Mouse (Mus musculus): Measurements from ENCODE around the gene Thegl. TPM values are rescaled to one million over a fixed set of nuclear protein-coding genes. Genes with fewer than 3 reads are reported as not detected.
"Not testable (repeated sequence)": the region's sequence is repeated elsewhere in the genome, so short reads cannot be mapped to it uniquely, and the experiment has no call there.

The Thegl gene
- total RNA-seq (2021): not detected
- long read RNA-seq, experiment 1: 0 reads
- long read RNA-seq, experiment 2: 0 reads

- intact Hi-C loops (cut with DNase I): loop anchor here (10.0 kb wide), 1 partner anchor 159 kb away; no protein-coding TSS in a partner anchor
- H3K4me3 ChIP-seq: peak within 1 kb of the TSS; percentile 70
- DNase-seq: peak; percentile 91
Measured at GRCm38 (mm10) chr5:77015544-77016482, at the start of gene Thegl. Thegl (plus strand) TSS chr5:77016023.

GRCm38 (mm10) chr5:76969250-76969649 is 46.6 kb upstream of the Thegl start:
- DNase-seq: no peak
- intact Hi-C loops (cut with DNase I): no loop called here
- TF ChIP-seq CTCF (IDR thresholded peaks at IDR 0.05): no peak
- Histone ChIP-seq H3K27ac (no peak overlapping the region), H3K4me3 (no peak overlapping the region)

More at GRCm38 (mm10) chr5:77015544-77016482, at the start of gene Thegl:
- H3K27ac ChIP-seq: no peak within 1 kb of the TSS
- TF ChIP-seq CTCF (IDR thresholded peaks at IDR 0.05): no peak

- DNase-seq; intact Hi-C loops (cut with DNase I); H3K27ac ChIP-seq; H3K4me3 ChIP-seq: not testable (repeated sequence)
Measured at GRCm38 (mm10) chr5:76971115-76971514, 44.7 kb upstream of the Thegl start.

- no peak for TF ChIP-seq CTCF (IDR thresholded peaks at IDR 0.05)
- Histone ChIP-seq H3K4me3 (peak overlapping the region; percentile 94), H3K27ac (peak overlapping the region; percentile 98; the same call in 1 of the 2 replicates)
- no peak for DNase-seq
- intact Hi-C loops (cut with DNase I): no loop called here
Measured at GRCm38 (mm10) chr5:76973488-76973887, 42.3 kb upstream of the Thegl start.

GRCm38 (mm10) chr5:76974207-76974553 is 41.6 kb upstream of the Thegl start:
- H3K4me3 ChIP-seq: peak overlapping the region; percentile 94
- intact Hi-C loops (cut with DNase I): loop anchor here (2.0 kb wide), 1 partner anchor 69 kb away; the partner anchor contains the start of gene Aasdh
- H3K27ac ChIP-seq: peak overlapping the region; percentile 98
- DNase-seq: peak; percentile 24
- TF ChIP-seq CTCF (IDR thresholded peaks at IDR 0.05): no peak

- peak within 1 kb of the TSS; percentile 94 for H3K4me3 ChIP-seq
- TF ChIP-seq CTCF (IDR thresholded peaks at IDR 0.05): no peak
- intact Hi-C loops (cut with DNase I): loop anchor here (2.0 kb wide), 1 partner anchor 70 kb away; the partner anchor contains the start of gene Aasdh
- peak within 1 kb of the TSS; percentile 98 for H3K27ac ChIP-seq
- peak; percentile 92 for DNase-seq
Measured at GRCm38 (mm10) chr5:76974554-76975285, 41.1 kb upstream of the Thegl start, which contains the start of gene Srp72. Srp72 (plus strand) TSS chr5:76974683.

GRCm38 (mm10) chr5:76975736-76976135 is 40.1 kb upstream of the Thegl start:
- Histone ChIP-seq H3K4me3 (peak overlapping the region; percentile 94), H3K27ac (peak overlapping the region; percentile 98; the same call in 1 of the 2 replicates)
- intact Hi-C loops (cut with DNase I): loop anchor here (2.0 kb wide), 1 partner anchor 71 kb away; the partner anchor contains the start of gene Aasdh
- no peak for TF ChIP-seq CTCF (IDR thresholded peaks at IDR 0.05)
- no peak for DNase-seq

GRCm38 (mm10) chr5:76984015-76984414 is 31.8 kb upstream of the Thegl start:
- Histone ChIP-seq H3K27ac (no peak overlapping the region), H3K4me3 (no peak overlapping the region)
- no peak for TF ChIP-seq CTCF (IDR thresholded peaks at IDR 0.05)
- intact Hi-C loops (cut with DNase I): loop anchor here (10.0 kb wide), 1 partner anchor 341 kb away; no protein-coding TSS in a partner anchor
- no peak for DNase-seq

- intact Hi-C loops (cut with DNase I): no loop called here
- no peak for DNase-seq
Measured at GRCm38 (mm10) chr5:76990789-76991188, 25.0 kb upstream of the Thegl start.

GRCm38 (mm10) chr5:76993174-76993814 is 22.5 kb upstream of the Thegl start:
- TF ChIP-seq CTCF (IDR thresholded peaks at IDR 0.05): no peak
- no peak overlapping the region for H3K27ac ChIP-seq
- intact Hi-C loops (cut with DNase I): no loop called here
- no peak overlapping the region for H3K4me3 ChIP-seq
- DNase-seq: no peak

More at GRCm38 (mm10) chr5:76990789-76991188, 25.0 kb upstream of the Thegl start:
- H3K4me3 ChIP-seq: no peak overlapping the region
- TF ChIP-seq CTCF (IDR thresholded peaks at IDR 0.05): no peak
- H3K27ac ChIP-seq: no peak overlapping the region

GRCm38 (mm10) chr5:76998416-76998815 is 17.4 kb upstream of the Thegl start:
- TF ChIP-seq CTCF (IDR thresholded peaks at IDR 0.05): peak; percentile 62
- Histone ChIP-seq H3K4me3 (no peak overlapping the region), H3K27ac (peak overlapping the region; percentile 46)
- no peak for DNase-seq
- intact Hi-C loops (cut with DNase I): loop anchor here (2.0 to 5.0 kb wide), 2 partner anchors 62 to 219 kb away; no protein-coding TSS in a partner anchor

- no peak for TF ChIP-seq CTCF (IDR thresholded peaks at IDR 0.05)
- Histone ChIP-seq H3K27ac (no peak overlapping the region), H3K4me3 (no peak overlapping the region)
- DNase-seq: no peak
- intact Hi-C loops (cut with DNase I): no loop called here
Measured at GRCm38 (mm10) chr5:77001192-77001591, 14.6 kb upstream of the Thegl start.

All from gastrocnemius, adult 2 months (tissue).